Mouse (Mus musculus) kidney, postnatal 0 days (tissue): ENCODE measurements at regions not wholly inside any gene's neighbourhood (a gene's known extent, or its start where the extent isn't known, plus 50 kb on each side); places are given as distances from the start of the nearest gene placed in this dataset.

Source experiments
- ATAC-seq: fragments of 200-750 bp; cut with Nextera tagmentation; replicated peaks from 2 replicates; pipeline ENCODE4 v1.8.0; 2017; ENCODE audit warnings: low read depth, moderate number of reproducible peaks, moderate TSS enrichment, moderate library complexity; ENCODE audit not compliant: low FRiP score
- DNase-seq: peaks from one replicate; pipeline ENCODE4 v3.0.0-alpha.2; 2016; ENCODE audit warnings: low spot score
- H3K27ac ChIP-seq: fragments of 300-500 bp; sonication (generic); 2 replicates; pipeline ENCODE4 v1.5.1; 2014; ENCODE audit warnings: mild to moderate bottlenecking
- H3K27me3 ChIP-seq: fragments of 300-500 bp; sonication (generic); 2 replicates; pipeline ENCODE4 v1.6.1; 2014; ENCODE audit warnings: low read length, mixed read lengths; ENCODE audit not compliant: insufficient read depth
- H3K36me3 ChIP-seq: fragments of 300-500 bp; sonication (generic); 2 replicates; pipeline ENCODE4 v1.6.1; 2014; ENCODE audit warnings: low read length, mixed read lengths; ENCODE audit not compliant: insufficient read depth
- H3K4me1 ChIP-seq: fragments of 300-500 bp; sonication (generic); replicated peaks from 2 replicates; pipeline ENCODE4 v1.6.1; 2014; ENCODE audit warnings: antibody characterized with exemption, low read length, mixed read lengths; ENCODE audit not compliant: insufficient read depth
- H3K4me2 ChIP-seq: fragments of 300-500 bp; sonication (generic); 2 replicates; pipeline ENCODE4 v1.6.1; 2014; ENCODE audit warnings: mild to moderate bottlenecking, low read length, moderate library complexity, mixed read lengths
- H3K4me3 ChIP-seq: fragments of 300-500 bp; sonication (generic); replicated peaks from 2 replicates; pipeline ENCODE4 v1.5.1; 2014; ENCODE audit warnings: low read depth, low read length
- H3K9ac ChIP-seq: fragments of 300-500 bp; sonication (generic); 2 replicates; pipeline ENCODE4 v1.6.1; 2014; ENCODE audit warnings: low read depth, low read length
- H3K9me3 ChIP-seq: fragments of 300-500 bp; sonication (generic); replicated peaks from 2 replicates; pipeline ENCODE4 v1.6.1; 2016; ENCODE audit warnings: low read length, inconsistent platforms, mixed read lengths
- CTCF ChIP-seq: IDR thresholded peaks from 2 replicates; pipeline ENCODE4 v1.5.1; 2016; ENCODE audit warnings: antibody characterized with exemption, low read depth, mild to moderate bottlenecking, moderate library complexity
- WGBS: fragments of 180-500 bp; shearing (Covaris S2); extraction: QIAGEN DNeasy Blood & Tissue Kit; methylation state at CpG from one replicate; pipeline ENCODE4 v1.1.7; 2014; 5-methylcytosine and 5-hydroxymethylcytosine counted together

GRCm38 (mm10) chr5:103293953-103294352, 82.8 kb upstream of the Mapk10 start:
- Histone ChIP-seq H3K4me2 (no peak overlapping the region), H3K4me1 (no peaks in the 10 kb centered on the region), H3K9me3 (no peaks in the 10 kb centered on the region), H3K27me3 (no peaks in the 10 kb centered on the region), H3K9ac (no peak overlapping the region), H3K4me3 (no peak overlapping the region), H3K36me3 (no peaks in the 10 kb centered on the region), H3K27ac (no peak overlapping the region)
- TF ChIP-seq CTCF: no peak
- DNase-seq (no peak), ATAC-seq (no peak)
- 94% methylated on average over 3 of the region's 3 CpGs for WGBS

GRCm38 (mm10) chr5:103291691-103292090, 80.6 kb upstream of the Mapk10 start:
- no peak for TF ChIP-seq CTCF
- H3K4me2 ChIP-seq: no peak overlapping the region
- 78% methylated on average over 9 of the region's 9 CpGs for WGBS
- no peaks in the 10 kb centered on the region for H3K27me3 ChIP-seq
- no peak overlapping the region for H3K9ac ChIP-seq
- H3K36me3 ChIP-seq: no peaks in the 10 kb centered on the region
- H3K4me3 ChIP-seq: no peak overlapping the region
- no peaks in the 10 kb centered on the region for H3K4me1 ChIP-seq
- H3K9me3 ChIP-seq: no peaks in the 10 kb centered on the region
- H3K27ac ChIP-seq: no peak overlapping the region
- no peak for ATAC-seq
- no peak for DNase-seq

- no peak overlapping the region for H3K27ac ChIP-seq
- DNase-seq: peak; percentile 2
Observed at GRCm38 (mm10) chr5:103291219-103291618, 80.1 kb upstream of the Mapk10 start.

GRCm38 (mm10) chr5:103269206-103269605, 58.1 kb upstream of the Mapk10 start:
- Histone ChIP-seq H3K9me3 (no peaks in the 10 kb centered on the region), H3K27me3 (no peaks in the 10 kb centered on the region), H3K4me3 (no peak overlapping the region), H3K4me1 (no peaks in the 10 kb centered on the region), H3K27ac (no peak overlapping the region), H3K4me2 (no peak overlapping the region), H3K36me3 (no peaks in the 10 kb centered on the region), H3K9ac (no peak overlapping the region)
- WGBS: 82% methylated on average over 6 of the region's 6 CpGs
- ATAC-seq (no peak), DNase-seq (no peak)
- TF ChIP-seq CTCF: no peak

More at GRCm38 (mm10) chr5:103291219-103291618, 80.1 kb upstream of the Mapk10 start:
- no peak for TF ChIP-seq CTCF
- no peak overlapping the region for H3K9ac ChIP-seq
- H3K27me3 ChIP-seq: no peaks in the 10 kb centered on the region
- no peak overlapping the region for H3K4me2 ChIP-seq
- no peaks in the 10 kb centered on the region for H3K9me3 ChIP-seq
- H3K4me1 ChIP-seq: no peaks in the 10 kb centered on the region
- H3K4me3 ChIP-seq: no peak overlapping the region
- WGBS: 84% methylated on average over 8 of the region's 8 CpGs
- H3K36me3 ChIP-seq: no peaks in the 10 kb centered on the region
- ATAC-seq: no peak

GRCm38 (mm10) chr5:103264903-103265302, 53.8 kb upstream of the Mapk10 start:
- Histone ChIP-seq H3K4me1 (no peaks in the 10 kb centered on the region), H3K9ac (no peak overlapping the region), H3K27me3 (no peaks in the 10 kb centered on the region), H3K27ac (no peak overlapping the region), H3K4me3 (no peak overlapping the region), H3K9me3 (no peaks in the 10 kb centered on the region; the same call in 1 of the 2 replicates), H3K36me3 (no peaks in the 10 kb centered on the region), H3K4me2 (no peak overlapping the region)
- 57% methylated on average over 2 of the region's 2 CpGs for WGBS
- no peak for ATAC-seq
- no peak for DNase-seq
- no peak for TF ChIP-seq CTCF

GRCm38 (mm10) chr5:103261406-103261805, 50.3 kb upstream of the Mapk10 start:
- no peak overlapping the region for H3K4me3 ChIP-seq
- ATAC-seq (no peak), DNase-seq (no peak)
- H3K9me3 ChIP-seq: no peaks in the 10 kb centered on the region; the same call in 1 of the 2 replicates
- no peak overlapping the region for H3K9ac ChIP-seq
- no peak for TF ChIP-seq CTCF
- no peaks in the 10 kb centered on the region for H3K36me3 ChIP-seq
- no peak overlapping the region for H3K4me2 ChIP-seq
- H3K27me3 ChIP-seq: no peaks in the 10 kb centered on the region
- no peak overlapping the region for H3K27ac ChIP-seq
- WGBS: 75% methylated on average over 10 of the region's 10 CpGs
- no peaks in the 10 kb centered on the region for H3K4me1 ChIP-seq
